18 mouse cellular contexts compared by ENCODE assay signal in the genomic region with DNA sequence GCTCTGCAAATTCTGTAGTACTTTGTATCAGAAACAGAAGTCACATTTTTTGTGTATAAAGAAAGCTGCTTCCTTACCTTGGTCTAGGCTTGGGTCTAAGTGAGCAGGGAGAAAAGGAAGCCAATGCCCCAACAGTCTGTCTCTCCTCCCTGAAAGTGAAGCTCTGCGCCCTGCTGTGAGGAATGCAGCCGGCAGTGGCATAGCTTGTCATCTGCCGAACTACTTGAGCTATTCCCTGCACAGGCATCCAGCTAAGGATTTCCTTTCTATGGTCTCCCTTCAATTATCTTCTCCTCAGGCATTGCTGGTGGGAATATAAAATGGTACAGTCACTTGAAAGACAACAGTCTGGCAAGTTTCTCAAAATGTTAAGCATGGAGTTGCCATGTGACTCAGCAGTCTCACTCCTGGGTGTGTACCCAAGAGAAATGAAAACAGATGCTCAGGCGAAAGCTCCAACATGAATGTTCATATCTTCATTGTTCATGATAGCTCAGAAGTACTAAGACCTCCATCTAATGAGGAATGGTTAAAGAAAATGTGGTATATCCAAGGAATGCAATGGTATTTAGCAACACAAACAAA.
A peak's percentile ranks its signal among the peaks of the same experiment; 100 is the strongest.
DNase-seq lines count a peak whose midpoint lies in the region; TF ChIP-seq lines count a peak whose summit lies in the region.
"Had no signal": no experiment of that assay in that cellular context is flagged by ENCODE, and none has a peak within 500 bp of the region (broad histone marks: within the 10 kb centered on the region; RNA-seq: fewer than 3 reads in every experiment).

No protein-coding gene starts in this region.

- TF ChIP-seq POLR2A in cerebellum, adult 2 months (IDR thresholded peaks at IDR 0.05; ENCODE audit: borderline replicate concordance, insufficient read depth, low read length), result no peak

- peaks cover 7% of the 10 kb centered on the region for H3K4me1 ChIP-seq in cerebellum, adult 2 months (ENCODE audit: control insufficient read depth, insufficient read depth, low read length)
- H3K4me1 ChIP-seq: limb, embryonic 10.5 days; midbrain, embryonic 12.5 days; stomach, embryonic 15.5 days had no signal

- H3K4me3 ChIP-seq in cerebellum, adult 2 months (replicated peaks; ENCODE audit: insufficient read depth, low read depth, low read length), result no peak overlapping the region
- H3K4me3 ChIP-seq: erythroblast, embryonic 14.5 days; limb, embryonic 10.5 days; liver, embryonic 13.5 days; midbrain, embryonic 12.5 days; stomach, embryonic 15.5 days had no signal

- H3K27me3 ChIP-seq in cerebellum, adult 2 months (ENCODE audit: control insufficient read depth, insufficient read depth, low read length), result no peaks in the 10 kb centered on the region
- H3K27me3 ChIP-seq: liver, embryonic 13.5 days; midbrain, embryonic 12.5 days; stomach, embryonic 15.5 days had no signal

- H3K27ac ChIP-seq in cerebellum, adult 2 months (ENCODE audit: insufficient read depth, low read length), result no peak overlapping the region
- H3K27ac ChIP-seq: kidney, postnatal 0 days; limb, embryonic 10.5 days; liver, embryonic 13.5 days; midbrain, embryonic 12.5 days; stomach, embryonic 15.5 days had no signal

- TF ChIP-seq CTCF in cerebellum, adult 2 months (IDR thresholded peaks at IDR 0.05; ENCODE audit: borderline replicate concordance, insufficient read depth, low read depth, low read length), result no peak

- peak; percentile 25 to 28 for DNase-seq in cerebellum, adult 2 months
- DNase-seq in cerebellum, adult 11 months, result no peak
- DNase-seq in gastrocnemius, adult 18-20 months (ENCODE audit: low spot score), result peak; percentile 18
- DNase-seq in gastrocnemius, postnatal 25 days, result no peak
- peak; percentile 10 for DNase-seq in retina, embryonic 14.5 days (ENCODE audit: low spot score)
- no peak for DNase-seq in retina, postnatal 1 day
- DNase-seq in adrenal gland, postnatal 14 days, result no peak
- no peak for DNase-seq in spleen, postnatal 10 days (ENCODE audit: low spot score in 2 of 2)
- DNase-seq: adrenal gland, postnatal 10 days; heart, adult 18-20 months; liver, embryonic 13.5 days; right cerebral cortex, postnatal 4 days; thymus, postnatal 14 days had no signal

- 24% methylated on average over 4 of the region's 4 CpGs for WGBS in cerebellum, adult 2 months

Comparison
In these comparisons a context has a peak if more than half of its experiments do, and no peak if none do; other contexts are left out.
1. DNase-seq: peak in cerebellum, adult 2 months (2 of 2), gastrocnemius, adult 18-20 months (single experiment) and retina, embryonic 14.5 days (single experiment); none in cerebellum, adult 11 months (single experiment), gastrocnemius, postnatal 25 days (single experiment), retina, postnatal 1 day (single experiment), adrenal gland, postnatal 14 days (single experiment) and spleen, postnatal 10 days (0 of 2).